Mouse (Mus musculus): Measurements from ENCODE around the gene 1700080O16Rik.

1700080O16Rik gene

DNA sequence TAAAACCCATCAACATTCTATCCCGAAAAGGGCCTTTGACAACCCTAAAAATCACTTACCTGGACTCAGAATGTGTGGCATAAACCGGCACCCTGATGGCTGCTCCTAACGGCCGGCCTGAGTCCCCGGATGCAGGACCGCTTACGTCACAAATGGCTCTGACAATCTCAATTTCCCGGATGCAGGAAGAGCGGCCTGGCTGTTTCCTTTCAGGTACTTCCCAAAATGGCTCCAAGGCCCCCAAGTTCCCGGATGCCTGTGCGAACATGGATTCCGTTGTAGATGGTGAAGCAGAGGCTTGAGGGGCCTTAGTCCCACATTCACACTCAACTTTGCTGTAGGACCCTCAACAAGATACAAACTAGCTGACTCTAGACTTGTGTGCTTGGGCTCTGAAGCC lies at the start of gene 1700080O16Rik:
Gene 1700080O16Rik, minus strand, starts transcription at position 101 of the 400 bp plus-strand sequence.
- DNase-seq (ENCODE audit: low read depth, low spot score) = no peak

DNA sequence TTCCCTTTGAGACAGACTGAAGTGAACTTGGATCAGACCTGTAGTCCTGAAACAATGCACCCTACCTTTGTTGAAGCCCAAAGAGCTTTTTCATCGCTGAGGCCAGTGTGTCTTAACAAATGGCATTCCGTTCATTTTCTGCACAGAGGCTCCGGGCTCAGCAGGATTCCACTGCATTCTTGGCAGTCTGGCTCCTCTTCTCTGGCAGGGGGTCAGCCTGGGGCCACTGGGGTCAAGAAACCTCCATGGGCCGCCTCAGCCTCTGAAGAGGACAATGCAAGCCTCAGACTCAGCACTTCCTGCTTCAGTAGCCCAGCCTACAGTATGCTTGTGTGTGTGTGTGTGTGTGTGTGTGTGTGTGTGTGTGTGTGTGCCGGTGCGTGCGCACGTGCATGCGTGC lies 45.1 kb upstream of the 1700080O16Rik start:
- no peak for DNase-seq (ENCODE audit: low read depth, low spot score)

DNA sequence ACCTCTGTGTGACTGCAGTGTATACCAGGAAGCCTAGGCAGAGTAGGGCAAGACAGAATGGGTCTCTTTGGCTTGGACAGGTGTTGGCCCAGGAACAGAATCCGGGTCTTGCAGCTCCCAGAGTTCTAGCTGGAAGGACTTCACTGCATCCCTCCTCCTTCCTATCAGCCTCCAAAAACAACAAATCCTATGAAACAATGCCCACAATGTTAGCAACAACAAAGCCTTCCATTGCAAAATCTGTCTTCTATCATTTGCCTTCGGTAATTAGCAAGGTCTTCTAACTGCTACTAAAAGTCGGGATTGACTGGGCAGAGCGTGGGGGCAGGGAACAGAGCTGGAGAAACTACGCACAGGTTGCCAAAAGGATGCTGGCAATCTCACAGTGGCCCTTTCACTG lies 27.5 kb upstream of the 1700080O16Rik start:
- DNase-seq (ENCODE audit: low read depth, low spot score) = no peak

DNA sequence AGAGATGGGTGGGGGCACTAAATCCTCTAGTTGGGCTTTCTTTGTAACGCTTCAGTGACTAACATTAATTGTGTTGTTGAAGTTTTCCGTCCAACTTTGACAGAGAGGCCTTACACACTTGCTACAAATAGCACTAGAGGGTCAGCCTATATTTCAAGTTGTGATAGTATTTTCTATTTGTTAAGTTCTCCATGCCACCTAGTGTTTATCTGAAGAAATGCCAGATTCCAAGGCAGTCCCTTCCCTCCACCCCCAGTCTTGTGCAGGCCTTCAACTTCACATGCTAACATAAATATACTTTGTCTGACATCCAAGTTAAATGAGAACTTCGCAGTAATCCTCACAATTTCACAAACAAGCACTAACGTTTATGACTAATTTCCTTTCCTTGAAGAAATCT lies 26.9 kb upstream of the 1700080O16Rik start:
- no peak for DNase-seq (ENCODE audit: low read depth, low spot score)

DNA sequence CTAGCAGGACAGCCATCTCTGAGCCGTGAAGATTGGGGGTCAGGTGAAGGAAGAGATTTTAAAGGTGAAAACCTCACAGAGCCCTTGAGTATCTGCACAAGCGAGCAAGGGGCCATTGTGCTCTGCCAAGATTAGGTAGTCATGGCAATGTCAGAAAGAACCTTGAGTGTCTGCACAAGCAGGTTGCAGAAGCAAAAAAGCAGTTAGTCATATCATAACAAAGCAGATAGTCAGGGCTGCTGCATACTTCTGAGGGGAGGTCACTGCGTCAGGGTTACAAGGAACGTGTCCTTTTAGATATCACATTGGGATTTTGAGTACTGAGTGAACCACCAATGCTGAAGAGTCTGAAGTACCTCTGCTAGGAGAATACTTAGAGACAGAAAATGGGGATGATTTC lies 3.8 kb upstream of the 1700080O16Rik start:
- DNase-seq (ENCODE audit: low read depth, low spot score) = no peak

DNA sequence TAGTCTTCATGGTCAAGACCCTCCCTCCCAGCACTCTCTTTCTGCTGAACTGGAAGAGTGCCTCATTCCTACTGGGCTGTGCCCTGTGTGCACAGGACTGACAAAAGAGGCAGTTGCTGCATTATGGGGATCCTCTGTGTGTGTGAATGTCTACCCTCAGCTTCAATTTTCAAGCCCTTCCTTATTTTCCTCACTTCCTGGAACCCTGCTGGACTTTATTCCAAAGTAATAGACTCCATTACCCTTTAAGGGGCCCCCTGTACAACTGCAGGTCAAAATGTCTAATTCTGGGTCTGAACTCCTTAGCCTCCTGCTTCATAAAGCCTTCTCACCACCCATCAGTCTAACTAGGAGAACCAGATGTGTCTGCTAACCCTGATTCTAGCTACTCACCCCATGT lies 2.0 kb upstream of the 1700080O16Rik start:
- DNase-seq (ENCODE audit: low read depth, low spot score) = no peak

DNA sequence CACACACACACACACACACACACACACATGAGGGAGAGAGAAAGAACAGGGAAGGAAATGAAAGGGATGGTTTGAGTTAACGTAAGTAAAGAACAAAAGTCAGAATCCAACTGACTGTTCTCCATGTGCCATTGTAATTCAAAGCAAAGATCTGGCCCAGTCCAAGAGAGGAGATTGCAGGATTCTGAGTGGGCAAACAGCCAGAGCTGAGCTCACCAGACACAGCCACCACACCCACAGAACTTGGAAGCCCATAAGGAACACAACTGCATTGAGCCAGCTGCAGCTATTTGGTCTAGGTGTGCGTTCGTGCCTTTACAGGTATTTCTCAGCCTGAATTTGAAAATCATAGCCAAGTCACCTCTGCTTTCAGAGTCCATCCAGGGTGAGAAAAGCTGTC lies 24.5 kb downstream of the 1700080O16Rik start:
- DNase-seq (ENCODE audit: low read depth, low spot score) = no peak

DNA sequence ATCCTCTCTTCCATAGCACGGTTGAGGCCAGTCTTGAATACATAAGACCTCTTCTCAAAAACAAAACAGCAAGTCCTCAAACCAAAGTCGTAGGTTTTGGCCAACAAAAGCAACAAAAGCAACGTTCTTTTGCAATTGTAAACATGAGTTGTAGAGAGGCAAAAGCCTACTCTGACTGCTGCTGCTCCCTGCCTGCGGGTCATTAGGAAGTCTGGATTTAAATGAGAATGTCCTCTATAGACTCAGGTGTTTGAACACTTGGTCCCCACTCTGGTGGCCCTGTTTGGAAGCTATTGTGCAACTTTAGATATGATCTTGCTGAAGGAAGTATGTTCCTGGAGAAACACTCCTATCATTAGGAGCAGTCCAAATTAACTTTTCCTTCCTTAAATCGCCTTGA lies 34.5 kb downstream of the 1700080O16Rik start:
- no peak for DNase-seq (ENCODE audit: low read depth, low spot score)

DNA sequence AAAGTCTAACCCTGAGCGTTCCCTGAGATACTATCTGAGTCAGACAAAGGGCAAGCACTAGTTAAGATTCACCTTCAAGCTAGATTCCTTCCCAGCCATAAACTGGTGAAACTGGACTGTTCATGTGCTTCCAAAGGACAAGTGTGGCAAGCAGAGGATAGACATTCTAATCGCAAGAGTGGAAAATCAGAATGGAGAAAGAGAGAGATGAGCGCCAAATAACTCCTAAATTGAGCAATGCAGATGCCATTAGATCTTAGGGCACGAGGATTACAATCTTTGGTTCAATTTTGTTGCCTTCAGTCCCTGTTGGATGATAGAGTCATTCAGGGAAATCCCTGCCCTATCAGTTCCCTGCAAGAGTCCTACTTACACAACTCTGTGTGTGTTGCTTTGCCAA lies 53.5 kb downstream of the 1700080O16Rik start:
- DNase-seq (ENCODE audit: low read depth, low spot score) = no peak
